Mouse (Mus musculus): ENCODE results near the gene Olfr1251.
"Not testable (repeated sequence)": the region's sequence is repeated elsewhere in the genome, so short reads cannot be mapped to it uniquely, and the experiment has no call there.

The Olfr1251 gene

DNA sequence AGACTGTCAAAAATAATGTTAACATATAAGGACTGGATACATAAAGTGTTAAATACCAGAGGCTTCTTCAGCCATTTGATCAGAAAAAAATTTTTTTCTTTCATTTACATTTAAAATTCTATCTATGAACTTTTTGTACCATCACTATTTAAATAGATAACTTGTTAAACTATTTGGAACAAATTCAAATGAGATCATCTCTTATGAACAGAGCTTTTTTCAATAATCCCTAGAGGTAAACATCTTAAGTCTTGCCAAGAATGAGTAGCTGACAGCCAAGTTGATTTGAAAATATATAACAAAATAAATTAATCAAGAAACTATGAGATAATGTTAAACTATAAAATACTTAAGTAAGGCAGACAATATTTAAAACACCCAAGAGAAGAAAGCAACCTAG lies at the start of gene Olfr1251:
TSS of gene Olfr1251 (minus strand) at position 101 of the 400 bp plus-strand sequence.
- DNase-seq (ENCODE audit: low spot score) = no peak

DNA sequence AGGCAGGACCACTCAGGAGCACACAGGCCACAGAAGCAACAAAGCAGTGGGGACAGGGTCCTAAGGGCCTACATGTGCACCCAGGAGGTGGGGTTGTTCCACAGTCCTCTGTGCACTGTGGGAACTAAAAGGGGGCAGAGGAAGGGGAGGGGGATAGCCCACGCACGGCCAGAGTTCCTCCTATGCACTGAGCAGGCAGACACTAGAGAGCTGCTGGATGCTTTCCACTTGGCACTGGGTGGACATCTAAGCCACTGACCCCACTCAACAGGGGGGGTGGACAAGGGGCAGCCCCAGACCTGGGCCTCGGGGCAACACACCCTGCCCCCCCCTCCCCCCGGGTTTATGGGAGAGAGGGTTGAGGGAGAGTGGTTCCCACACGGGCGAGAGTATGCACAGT lies 20.2 kb upstream of the Olfr1251 start:
- DNase-seq (ENCODE audit: low spot score) = no peak

DNA sequence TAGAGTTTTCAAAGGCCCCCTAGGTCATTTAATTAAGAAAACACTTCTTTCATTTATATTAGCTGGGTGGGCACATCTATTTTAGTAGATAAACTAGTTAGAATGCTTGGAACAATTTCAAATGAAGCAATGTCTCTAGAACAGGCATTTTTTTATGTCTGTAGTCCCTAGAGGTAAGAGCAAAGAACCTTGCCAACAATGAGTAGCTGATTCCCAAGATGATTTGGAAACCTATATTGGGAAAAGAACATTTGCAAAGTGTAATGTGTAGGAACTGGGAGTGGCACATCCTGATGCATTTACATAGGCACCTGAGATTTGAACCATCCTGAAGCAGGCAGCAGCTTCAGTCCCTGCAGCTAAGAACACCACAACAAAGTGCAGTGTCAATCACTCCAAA lies 10.4 kb downstream of the Olfr1251 start, which contains the start of gene Olfr1250:
TSS of gene Olfr1250 (minus strand) at position 101 of the 400 bp plus-strand sequence.
- DNase-seq (ENCODE audit: low spot score) = no peak

DNA sequence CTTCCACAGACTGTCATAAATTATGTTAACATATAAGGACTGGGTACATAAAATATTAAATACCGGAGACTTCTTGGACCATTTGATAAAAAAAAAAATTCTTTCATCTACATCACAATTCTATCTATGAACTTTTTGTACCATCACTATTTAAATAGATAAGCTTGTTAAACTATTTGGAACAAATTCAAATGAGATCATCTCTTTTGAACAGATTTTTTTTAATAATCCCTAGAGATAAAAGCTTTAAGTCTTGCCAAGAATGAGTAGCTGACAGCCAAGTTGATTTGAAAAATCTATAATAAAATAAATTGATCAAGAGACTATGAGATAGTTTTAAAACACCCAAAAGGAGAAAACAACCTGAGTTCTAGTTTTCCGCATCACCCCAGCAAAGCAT lies 36.9 kb downstream of the Olfr1251 start, which contains the start of gene Olfr1249:
TSS of gene Olfr1249 (minus strand) at position 101 of the 400 bp plus-strand sequence.
- DNase-seq (ENCODE audit: low spot score) = no peak

DNA sequence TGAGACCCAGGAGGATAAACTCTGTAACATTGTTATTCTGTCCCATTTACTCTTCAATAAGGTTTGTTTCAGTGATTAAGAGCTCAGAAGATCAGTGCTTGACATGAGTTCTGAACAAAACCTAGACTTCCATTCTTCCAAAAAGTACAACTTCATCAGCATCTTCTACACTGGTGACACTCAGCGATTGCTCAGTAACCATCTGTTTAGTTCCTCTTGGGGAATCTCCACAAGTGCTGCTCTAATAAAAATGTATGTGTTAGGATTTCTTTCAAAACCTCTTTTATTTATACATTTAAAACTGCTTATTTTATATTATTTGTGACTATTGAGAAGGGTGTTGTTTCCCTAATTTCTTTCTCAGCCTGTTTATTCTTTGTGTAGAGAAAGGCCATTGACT lies 53.6 kb downstream of the Olfr1251 start, which contains the start of gene Olfr1248:
TSS of gene Olfr1248 (minus strand) at position 101 of the 400 bp plus-strand sequence.
- not testable (repeated sequence) for DNase-seq (ENCODE audit: low spot score)
